Mouse (Mus musculus) hindbrain, postnatal 0 days (tissue): ENCODE measurements around the gene Commd7. TPM values are rescaled to one million over a fixed set of nuclear protein-coding genes. Genes with fewer than 3 reads are reported as not detected.

Source experiments
- ATAC-seq: fragments of 200-750 bp; cut with Nextera tagmentation; 2 replicates; pipeline ENCODE4 v1.8.0; 2017; ENCODE audit warnings: mild to moderate bottlenecking, moderate TSS enrichment, moderate library complexity
- DNase-seq: peaks from one replicate; pipeline ENCODE4 v3.0.0-alpha.2; 2015; ENCODE audit warnings: low spot score
- H3K27ac ChIP-seq: fragments of 300-500 bp; sonication (generic); 2 replicates; pipeline ENCODE4 v1.5.1; 2014; ENCODE audit warnings: mild to moderate bottlenecking
- H3K27me3 ChIP-seq: fragments of 300-500 bp; sonication (generic); 2 replicates; pipeline ENCODE4 v1.6.1; 2014; ENCODE audit warnings: low read length, mixed read lengths; ENCODE audit not compliant: insufficient read depth
- H3K36me3 ChIP-seq: fragments of 300-500 bp; sonication (generic); 2 replicates; pipeline ENCODE4 v1.6.1; 2014; ENCODE audit warnings: low read length, mixed read lengths; ENCODE audit not compliant: insufficient read depth
- H3K4me1 ChIP-seq: fragments of 300-500 bp; sonication (generic); 2 replicates; pipeline ENCODE4 v1.6.1; 2014; ENCODE audit warnings: antibody characterized with exemption, low read length, mixed read lengths; ENCODE audit not compliant: insufficient read depth
- H3K4me2 ChIP-seq: fragments of 300-500 bp; sonication (generic); 2 replicates; pipeline ENCODE4 v1.6.1; 2014; ENCODE audit warnings: low read depth, mild to moderate bottlenecking, low read length, moderate library complexity, mixed read lengths
- H3K4me3 ChIP-seq: fragments of 300-500 bp; sonication (generic); 2 replicates; pipeline ENCODE4 v1.5.1; 2014; ENCODE audit warnings: low read length
- H3K9ac ChIP-seq: fragments of 300-500 bp; sonication (generic); replicated peaks from 2 replicates; pipeline ENCODE4 v1.6.1; 2014; ENCODE audit warnings: mild to moderate bottlenecking, low read length, moderate library complexity, mixed read lengths
- H3K9me3 ChIP-seq: fragments of 300-500 bp; sonication (generic); 2 replicates; pipeline ENCODE4 v1.6.1; 2016; ENCODE audit warnings: low read length, mixed read lengths
- CTCF ChIP-seq: IDR thresholded peaks from 2 replicates; pipeline ENCODE4 v1.5.1; 2016; ENCODE audit warnings: antibody characterized with exemption, control low read depth, low read depth
- WGBS: fragments of 180-500 bp; shearing (Covaris S2); extraction: QIAGEN DNeasy Blood & Tissue Kit; methylation state at CpG from one replicate; pipeline ENCODE4 v1.1.7; 2014; 5-methylcytosine and 5-hydroxymethylcytosine counted together
- polyA plus RNA-seq: library from polyadenylated mRNA; unstranded; fragments of >200 nt; fragmentation: Nextera tagmentation; extraction: Ambion mirVana; gene quantifications from 2 replicates; pipeline ENCODE4 v1.2.1, GENCODE M21; 2015
- total RNA-seq: library from RNA; depleted of rRNA; stranded (reverse); fragments of >200 nt; gene quantifications from 2 replicates; pipeline ENCODE4 v1.2.3, GENCODE M21; 2014; rRNA removed

The Commd7 gene
- total and polyA plus RNA-seq, 2 experiments from 2014 or later, result 21.2 to 93.4 TPM

GRCm38 (mm10) chr2:153573101-153573500 is 59.5 kb downstream of the Commd7 start:
- no peak for TF ChIP-seq CTCF
- DNase-seq (no peak), ATAC-seq (no peak)
- Histone ChIP-seq H3K4me2 (no peak overlapping the region), H3K36me3 (no peaks in the 10 kb centered on the region), H3K4me3 (no peak overlapping the region), H3K4me1 (no peaks in the 10 kb centered on the region), H3K27ac (no peak overlapping the region), H3K27me3 (no peaks in the 10 kb centered on the region), H3K9ac (no peak overlapping the region), H3K9me3 (no peaks in the 10 kb centered on the region)
- 87% methylated on average over 9 of the region's 9 CpGs for WGBS

GRCm38 (mm10) chr2:153568541-153568940 is 64.0 kb downstream of the Commd7 start:
- H3K9ac ChIP-seq, result no peak overlapping the region
- no peaks in the 10 kb centered on the region for H3K27me3 ChIP-seq
- WGBS, result 96% methylated on average over 6 of the region's 6 CpGs
- DNase-seq (no peak), ATAC-seq (no peak)
- TF ChIP-seq CTCF, result no peak
- no peak overlapping the region for H3K4me3 ChIP-seq
- H3K4me2 ChIP-seq, result no peak overlapping the region
- H3K36me3 ChIP-seq, result no peaks in the 10 kb centered on the region
- H3K27ac ChIP-seq, result no peak overlapping the region
- H3K9me3 ChIP-seq, result no peaks in the 10 kb centered on the region
- H3K4me1 ChIP-seq, result no peaks in the 10 kb centered on the region

- Histone ChIP-seq H3K9ac (no peak overlapping the region), H3K27me3 (no peaks in the 10 kb centered on the region), H3K4me2 (no peak overlapping the region), H3K27ac (no peak overlapping the region), H3K36me3 (no peaks in the 10 kb centered on the region), H3K4me1 (no peaks in the 10 kb centered on the region), H3K9me3 (no peaks in the 10 kb centered on the region), H3K4me3 (no peak overlapping the region)
- no peak for ATAC-seq
- no peak for DNase-seq
- no peak for TF ChIP-seq CTCF
- 90% methylated on average over 4 of the region's 4 CpGs for WGBS
These were observed 64.6 kb downstream of the Commd7 start for GRCm38 (mm10) chr2:153568013-153568412.

Other genes starting within 250 kb of the Commd7 start
- gene 4930404H24Rik, start 140.0 kb downstream of the Commd7 start, total RNA-seq, result not detected in 2 replicates
- not detected in 2 replicates for gene 4930404H24Rik, start 140.0 kb downstream of the Commd7 start, polyA plus RNA-seq
- 68.3 and 80.8 TPM in 2 replicates for gene Nol4l, start 102.8 kb downstream of the Commd7 start, total RNA-seq
- 23.7 and 24.2 TPM in 2 replicates for gene Nol4l, start 102.8 kb downstream of the Commd7 start, polyA plus RNA-seq
- gene Dnmt3b, start 16.7 kb upstream of the Commd7 start, total RNA-seq, result 2.5 and 2.9 TPM in 2 replicates
- 2.7 and 2.8 TPM in 2 replicates for gene Dnmt3b, start 16.7 kb upstream of the Commd7 start, polyA plus RNA-seq
- gene Dnmt3c, start 63.9 kb upstream of the Commd7 start, total RNA-seq, result not detected in 2 replicates
- gene Dnmt3c, start 63.9 kb upstream of the Commd7 start, polyA plus RNA-seq, result 0.10 TPM in 1 of 2 replicates, not detected in the other
- gene Mapre1, start 108.5 kb upstream of the Commd7 start, total RNA-seq, result 75.0 and 82.8 TPM in 2 replicates
- 354 and 355 TPM in 2 replicates for gene Mapre1, start 108.5 kb upstream of the Commd7 start, polyA plus RNA-seq
- not detected in 2 replicates for gene Efcab8, start 147.2 kb upstream of the Commd7 start, total RNA-seq
- 0.04 TPM in 1 of 2 replicates, not detected in the other for gene Efcab8, start 147.2 kb upstream of the Commd7 start, polyA plus RNA-seq
- gene Sun5, start 238.3 kb upstream of the Commd7 start, total RNA-seq, result not detected in 2 replicates
- gene Sun5, start 238.3 kb upstream of the Commd7 start, polyA plus RNA-seq, result not detected in 2 replicates
- 0.25 and 0.26 TPM in 2 replicates for gene Bpifb2, start 242.3 kb upstream of the Commd7 start, total RNA-seq
- gene Bpifb2, start 242.3 kb upstream of the Commd7 start, polyA plus RNA-seq, result 0.29 and 0.49 TPM in 2 replicates